Mouse (Mus musculus) MN1 (cell line): ENCODE results near the gene H3f3b.

Experiments used
- DNase-seq: peaks from one replicate; pipeline ENCODE4 v3.0.0-alpha.2; 2016; ENCODE audit warnings: low spot score

H3f3b gene

DNA sequence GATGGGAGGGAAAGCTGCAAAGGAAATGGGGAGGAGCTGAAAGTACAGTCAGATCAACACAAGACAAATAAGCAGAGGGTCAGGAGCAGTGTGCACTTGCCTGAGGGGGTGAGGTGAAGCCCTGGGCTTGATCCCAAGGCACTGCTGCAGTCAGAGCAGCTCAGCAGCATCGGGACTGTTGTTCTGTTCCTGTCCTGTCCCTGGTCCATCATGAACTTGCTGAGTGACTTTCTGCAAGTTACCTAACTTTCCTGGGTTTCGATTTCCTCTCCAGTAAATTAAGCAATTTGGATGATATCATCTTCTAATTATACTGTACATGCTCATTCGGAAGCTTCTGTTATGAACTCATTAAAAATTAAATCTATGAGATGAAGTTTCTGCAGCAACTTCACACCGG is at the start of gene H3f3b:
Gene H3f3b (minus strand): TSS at position 207 of the 400 bp plus-strand sequence.
- DNase-seq = no peak

DNA sequence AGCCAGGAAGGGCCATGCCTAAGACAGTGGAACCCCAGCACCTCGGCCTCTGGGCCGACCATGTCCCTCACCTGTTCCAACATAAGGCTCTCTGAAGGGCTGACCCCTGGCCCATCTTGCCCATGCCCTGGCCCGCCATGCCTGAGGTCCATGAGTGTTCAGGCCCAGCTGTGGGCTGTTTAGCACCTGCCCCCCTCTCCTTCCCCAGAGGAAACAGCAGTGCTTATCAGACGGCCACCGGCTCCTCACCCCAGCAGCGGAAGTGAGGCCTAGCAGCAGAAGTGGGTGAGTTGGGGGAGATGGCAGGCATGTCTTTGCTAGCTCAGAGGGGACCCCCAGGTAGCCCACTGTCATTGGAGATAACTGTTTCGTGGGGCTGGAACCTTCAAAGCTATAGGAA is 49.1 kb upstream of the H3f3b start:
- no peak for DNase-seq

DNA sequence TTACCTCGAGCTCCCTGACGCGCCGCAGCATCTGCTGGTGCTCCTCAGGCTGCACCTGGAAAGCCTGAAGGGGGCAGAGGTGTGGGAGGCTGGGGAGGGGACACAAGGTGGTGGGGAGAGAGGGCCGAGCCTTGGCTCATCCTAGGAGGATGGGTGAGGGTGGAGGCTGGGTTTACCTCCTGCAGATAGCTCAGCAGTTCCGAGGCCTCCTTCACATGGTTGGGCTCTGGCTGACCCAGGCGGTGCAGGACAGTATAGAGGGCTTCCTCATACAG is 48.4 kb upstream of the H3f3b start:
- DNase-seq = no peak

DNA sequence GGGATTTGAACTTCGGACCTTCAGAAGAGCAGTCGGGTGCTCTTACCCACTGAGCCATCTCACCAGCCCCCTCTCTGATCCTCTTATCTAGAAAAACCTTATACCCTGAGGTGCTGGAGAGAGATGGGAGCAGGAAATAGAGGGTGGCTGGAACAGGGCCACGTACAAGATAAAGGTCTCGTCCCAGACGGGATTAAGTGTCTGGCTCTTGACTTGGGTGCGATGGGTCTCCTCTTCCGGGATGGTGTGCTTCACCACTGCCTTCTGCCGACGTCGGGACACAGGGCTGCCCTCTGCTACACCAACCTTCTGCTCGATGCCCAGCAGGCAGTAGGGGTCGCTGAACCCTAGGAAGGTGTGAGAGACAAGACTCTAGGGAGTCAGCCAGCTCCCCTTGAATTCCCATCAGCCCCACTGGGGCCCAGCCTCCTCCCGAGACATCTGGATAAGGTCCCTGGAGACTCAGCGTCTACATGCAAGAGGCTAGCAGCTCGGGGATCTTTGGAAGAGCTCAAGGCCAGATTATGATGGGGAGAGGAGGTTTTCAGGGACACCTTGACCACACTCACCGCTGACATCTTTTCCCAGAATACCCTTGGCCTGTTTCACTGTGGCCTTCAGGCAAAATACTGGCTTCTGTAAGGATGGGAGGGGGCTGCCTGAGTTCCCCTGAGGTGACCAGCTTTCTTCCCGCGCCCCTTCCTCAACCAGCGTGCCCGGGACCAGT is 47.9 kb upstream of the H3f3b start:
- peak; percentile 51 for DNase-seq

DNA sequence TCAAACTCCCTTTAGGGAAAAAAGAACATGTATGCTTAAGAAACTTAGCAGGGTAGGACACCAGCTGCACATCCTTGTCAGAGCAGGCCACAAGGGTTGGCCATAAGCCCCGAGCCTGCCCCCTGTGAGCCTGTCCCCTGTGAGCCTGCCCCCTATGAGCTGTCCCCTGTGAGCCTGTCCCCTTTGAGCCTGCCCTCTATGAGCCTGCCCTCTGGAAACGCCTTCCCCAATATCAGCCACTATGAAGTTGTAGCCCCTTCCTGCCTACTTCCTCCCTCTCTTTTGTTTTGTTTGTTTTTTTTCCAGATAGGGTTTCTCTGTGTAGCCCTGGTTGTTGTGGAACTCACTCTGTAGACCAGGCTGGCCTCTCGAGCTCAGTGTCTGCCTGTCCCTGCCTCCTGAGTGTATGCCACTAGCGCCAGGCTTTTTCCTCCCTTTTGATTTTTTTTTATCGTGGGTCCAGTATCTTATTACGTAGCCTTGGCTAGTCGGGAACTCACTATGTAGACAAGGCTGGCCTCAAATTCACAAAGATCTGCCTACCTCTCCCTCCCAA is 46.8 kb upstream of the H3f3b start:
- no peak for DNase-seq

DNA sequence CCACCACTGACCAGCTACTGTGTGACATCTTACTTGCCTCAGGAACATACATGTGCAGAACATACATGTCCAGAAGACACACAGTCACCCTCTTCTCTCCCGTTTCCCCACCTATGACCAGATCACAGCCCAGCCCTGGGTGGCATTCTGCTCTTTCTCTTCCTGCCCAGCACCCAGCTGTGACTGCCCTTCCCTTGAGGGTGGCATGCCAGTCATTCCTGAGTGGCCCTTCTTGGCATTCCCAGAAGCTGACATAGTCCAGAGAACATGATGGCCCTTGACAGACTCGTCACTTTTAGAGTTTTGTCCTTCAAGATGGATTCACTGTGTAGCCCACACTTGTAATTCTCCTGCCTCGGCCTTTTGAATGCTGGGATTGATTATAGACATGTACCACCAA is 44.8 kb upstream of the H3f3b start:
- no peak for DNase-seq

DNA sequence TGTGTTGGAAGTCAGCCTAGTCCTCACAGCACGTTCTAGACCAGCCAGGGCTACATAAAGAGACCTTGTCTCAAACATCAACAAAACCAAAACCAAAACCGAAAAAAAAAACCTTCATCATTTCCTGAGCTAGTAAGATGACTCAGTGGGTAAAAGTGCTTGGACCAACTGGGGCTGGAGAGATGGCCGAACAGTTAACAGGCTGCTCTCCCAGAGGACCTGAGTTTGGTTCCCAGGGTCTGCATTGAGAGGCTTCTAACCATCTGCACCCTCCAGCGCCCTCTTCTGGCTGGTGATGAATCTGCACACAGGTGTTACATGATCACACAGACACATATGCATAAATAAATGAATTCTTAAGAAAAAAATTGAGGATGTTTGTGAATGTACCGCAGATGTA is 43.7 kb upstream of the H3f3b start:
- peak; percentile 29 for DNase-seq

DNA sequence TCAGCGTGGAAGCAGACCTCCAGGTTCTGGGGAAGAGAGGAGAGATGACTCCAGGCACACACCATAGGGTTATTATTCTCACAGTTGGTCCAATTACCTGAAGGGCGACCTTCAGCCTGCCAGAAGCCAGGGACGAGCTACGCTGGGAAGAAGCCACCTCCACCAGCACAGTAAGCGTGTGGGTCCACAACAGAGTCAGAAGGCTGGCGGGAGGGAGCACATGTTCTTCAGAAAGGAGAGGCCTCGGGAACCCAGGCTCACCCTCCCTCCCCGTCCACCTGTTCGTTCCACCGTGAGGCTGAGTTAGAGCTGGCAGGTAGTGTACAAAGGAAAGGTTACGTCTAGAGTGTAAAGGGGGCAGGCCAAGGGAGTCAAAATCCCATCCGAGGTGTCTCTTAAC is 37.6 kb upstream of the H3f3b start:
- DNase-seq = no peak

DNA sequence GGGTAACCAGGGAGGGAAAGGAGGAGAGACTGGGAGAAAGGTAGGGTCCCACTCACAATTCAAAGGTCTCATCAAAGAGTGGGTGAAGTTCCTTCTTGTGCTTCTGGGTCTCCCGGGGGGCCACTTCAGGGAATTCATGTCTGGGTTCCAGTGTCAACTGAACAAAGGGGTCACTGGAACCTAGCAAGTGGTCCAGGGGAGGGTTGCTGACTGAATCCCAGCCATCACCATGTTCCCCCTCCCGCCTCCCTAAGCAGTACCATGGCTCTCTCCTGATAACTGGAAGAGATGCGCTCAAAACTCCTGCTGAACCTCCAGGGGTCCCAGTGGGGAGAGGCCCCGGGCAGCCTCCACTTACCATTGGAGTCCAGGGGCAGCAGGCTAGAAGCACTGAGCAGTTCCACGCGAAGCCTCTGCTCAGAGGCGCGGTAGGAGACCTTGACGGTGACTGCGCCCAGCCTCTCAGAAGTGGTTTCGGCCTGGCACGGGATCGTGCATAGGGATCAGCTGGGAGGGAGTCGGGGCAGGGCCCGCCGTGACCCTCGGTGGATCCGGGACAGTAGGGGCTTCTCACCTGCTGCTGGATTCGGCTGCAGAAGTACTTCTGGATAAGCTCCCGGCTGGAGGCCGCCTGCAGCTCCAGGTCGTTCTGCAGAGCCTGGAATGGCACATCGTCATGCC is 36.6 kb upstream of the H3f3b start:
- DNase-seq = no peak

DNA sequence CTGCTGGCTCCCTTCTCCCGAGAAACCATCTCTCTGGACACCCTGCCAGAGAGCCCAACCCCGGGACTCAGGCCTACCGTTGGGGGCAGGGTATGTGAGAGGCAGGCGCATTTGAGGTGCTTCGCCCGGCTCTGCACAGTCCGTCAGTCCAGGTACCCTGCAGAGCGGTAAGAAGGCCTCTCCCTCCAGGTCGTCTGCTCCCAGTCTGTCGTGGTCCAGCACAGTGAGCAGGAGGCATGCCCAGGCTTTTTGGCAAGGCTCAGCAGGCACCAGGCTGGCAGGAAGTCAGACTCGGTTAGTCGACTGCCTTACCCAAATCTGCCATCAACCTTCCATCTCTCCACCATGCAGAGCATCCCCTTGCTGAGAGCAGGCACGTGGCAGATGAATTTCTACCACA is 35.8 kb upstream of the H3f3b start:
- DNase-seq = no peak

DNA sequence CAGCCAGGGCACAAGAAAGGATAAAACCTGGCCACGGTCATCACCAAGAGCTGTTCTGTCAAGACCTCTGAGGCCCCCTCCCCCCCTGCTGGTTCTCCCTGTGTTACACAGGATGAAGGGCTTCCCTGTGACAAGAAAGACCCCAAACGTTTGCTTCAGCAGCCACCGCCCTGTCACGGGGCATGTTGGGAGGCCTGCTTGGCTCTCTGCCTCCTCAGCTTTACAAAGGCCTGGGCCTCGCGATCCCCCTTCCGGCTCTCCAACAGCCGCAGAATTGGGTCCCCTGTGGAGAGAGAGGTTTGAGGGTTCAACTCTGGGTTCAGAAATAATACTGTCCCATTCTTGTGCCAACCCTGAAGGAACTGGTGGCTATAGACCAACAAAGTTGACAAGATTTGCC is 34.8 kb upstream of the H3f3b start:
- no peak for DNase-seq

DNA sequence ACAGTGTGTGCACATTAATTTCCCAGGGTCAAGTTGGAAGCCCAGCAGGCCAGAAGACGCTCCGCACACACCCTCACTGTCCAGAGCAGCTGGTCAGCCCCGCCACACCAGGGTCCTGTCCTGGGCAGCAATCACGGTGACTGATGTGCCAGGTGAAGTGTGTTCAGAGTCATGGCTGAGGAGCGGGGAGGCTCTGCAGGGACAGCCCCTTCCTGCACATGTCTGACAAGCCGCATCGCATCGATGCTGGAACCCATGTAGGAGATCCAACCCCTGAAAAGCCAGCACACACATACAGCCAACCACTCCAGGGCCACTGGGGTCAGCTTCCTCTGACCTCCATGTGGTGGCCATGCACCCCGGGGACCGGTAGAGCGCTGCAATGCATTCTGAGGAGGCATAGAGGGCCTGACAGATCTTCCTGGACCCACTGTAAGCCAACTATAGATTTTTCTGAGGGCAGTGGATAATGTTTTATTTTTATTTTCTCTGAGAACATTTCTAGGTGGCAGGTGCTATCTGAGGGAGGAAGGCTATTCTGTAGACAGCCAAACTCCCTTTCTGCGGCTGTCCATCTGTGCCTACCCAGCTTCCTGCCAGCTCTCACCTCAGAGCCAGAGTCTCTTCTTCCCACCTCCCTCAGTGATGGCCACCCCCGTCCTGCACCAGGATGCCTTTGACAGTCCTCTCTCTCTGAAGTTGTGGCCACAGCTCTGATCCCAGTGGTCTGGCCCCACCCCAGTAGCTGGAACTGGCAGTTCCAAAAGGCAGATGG is 34.1 kb upstream of the H3f3b start:
- DNase-seq = no peak

DNA sequence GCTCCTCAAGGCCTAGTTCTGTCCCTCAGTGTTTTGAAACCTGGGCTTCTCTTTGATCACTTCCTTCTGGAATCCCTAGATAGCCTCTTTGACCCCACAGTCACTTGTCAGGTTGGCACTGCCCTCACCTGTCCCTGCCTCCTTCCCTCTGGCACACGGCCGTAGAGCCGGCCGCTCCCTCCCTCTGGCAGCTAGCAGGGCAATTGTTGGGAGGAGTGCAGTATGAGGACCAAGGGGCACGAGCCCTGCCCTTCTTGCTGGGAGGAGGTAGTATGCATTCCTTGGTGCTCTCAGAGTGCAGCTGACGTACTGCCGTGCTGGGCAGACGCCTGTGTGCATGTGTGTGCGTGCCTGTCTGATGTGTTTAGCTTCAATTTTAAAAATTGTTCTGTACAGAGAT is 32.8 kb upstream of the H3f3b start:
- DNase-seq = no peak

DNA sequence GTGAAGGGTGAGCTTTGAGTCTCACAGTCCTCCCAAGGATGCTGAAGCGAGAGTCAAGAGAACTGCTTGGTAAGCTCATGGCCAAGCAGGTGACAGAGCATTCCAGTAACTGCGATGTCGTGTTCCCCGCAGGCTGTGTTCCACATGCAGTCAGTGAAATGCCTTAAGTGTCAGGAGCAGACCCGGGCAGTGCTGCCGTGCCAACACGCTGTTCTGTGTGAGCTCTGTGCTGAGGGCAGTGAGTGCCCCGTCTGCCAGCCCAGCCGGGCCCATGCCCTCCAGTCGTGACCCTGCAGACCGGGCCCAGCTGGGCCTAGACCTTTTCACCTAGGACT is 31.9 kb upstream of the H3f3b start:
- no peak for DNase-seq

DNA sequence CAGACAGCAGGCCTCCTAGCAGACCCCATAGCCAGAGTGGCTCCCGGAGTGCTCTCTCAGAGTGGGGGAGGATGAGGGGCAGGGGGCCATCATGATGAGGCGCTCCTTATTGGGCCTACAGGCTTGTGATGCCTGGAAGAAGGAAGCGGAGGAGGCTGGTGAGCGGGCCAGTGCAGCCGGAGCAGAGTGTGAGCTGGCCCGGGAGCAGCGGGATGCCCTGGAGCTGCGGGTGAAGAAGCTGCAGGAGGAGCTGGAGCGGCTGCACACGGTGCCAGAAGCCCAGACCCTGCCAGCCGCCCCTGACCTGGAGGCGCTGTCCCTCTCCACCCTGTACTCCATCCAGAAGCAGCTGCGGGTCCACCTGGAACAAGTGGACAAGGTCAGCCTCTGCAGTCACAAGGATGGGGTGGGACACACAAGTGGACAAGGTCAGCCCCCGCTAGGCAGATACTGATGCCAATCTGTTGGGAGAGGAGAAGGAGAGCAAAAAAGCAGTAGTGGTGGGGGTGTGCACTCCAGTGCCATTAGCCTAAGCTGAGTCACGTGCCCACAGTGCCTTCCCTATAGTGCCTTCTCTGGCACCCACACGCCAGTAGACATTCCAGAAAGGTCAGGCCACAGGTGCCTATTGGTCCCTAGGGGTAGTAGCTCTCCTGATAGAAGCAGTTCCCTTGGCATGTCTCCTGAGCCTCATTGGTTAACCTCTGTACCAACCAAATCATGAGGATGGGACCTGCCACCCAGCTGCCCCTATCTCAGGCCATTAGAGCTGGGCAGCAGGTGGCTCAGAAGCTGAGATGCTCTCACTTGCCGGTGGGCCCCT is 31.3 kb upstream of the H3f3b start:
- no peak for DNase-seq

DNA sequence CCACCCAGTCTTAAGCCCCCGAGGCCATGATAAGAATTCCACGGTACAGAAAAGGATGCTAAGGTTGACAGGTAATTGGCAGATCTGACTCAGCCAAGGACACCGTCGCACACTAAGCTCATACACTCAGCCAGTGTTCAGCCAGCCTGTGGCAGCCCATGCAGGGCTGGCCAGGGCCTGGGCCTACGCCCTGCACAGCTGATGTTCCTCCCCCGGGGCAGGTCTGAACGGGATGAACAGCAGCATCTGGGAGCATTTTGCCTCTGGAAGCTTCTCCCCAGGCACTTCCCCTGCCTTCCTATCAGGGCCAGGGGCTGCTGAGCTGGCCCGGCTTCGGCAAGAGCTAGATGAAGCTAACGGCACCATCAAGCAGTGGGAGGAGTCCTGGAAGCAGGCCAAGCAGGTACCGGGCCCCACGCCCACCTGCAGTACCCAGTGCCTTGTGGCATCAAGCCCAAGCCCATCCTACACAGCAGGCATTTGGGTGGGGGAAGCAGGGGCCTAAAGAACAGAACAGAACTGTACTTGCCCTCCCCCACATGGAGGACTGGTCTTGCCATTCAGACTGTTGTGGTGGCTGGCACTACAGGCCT is 30.4 kb upstream of the H3f3b start:
- DNase-seq = peak; percentile 61

DNA sequence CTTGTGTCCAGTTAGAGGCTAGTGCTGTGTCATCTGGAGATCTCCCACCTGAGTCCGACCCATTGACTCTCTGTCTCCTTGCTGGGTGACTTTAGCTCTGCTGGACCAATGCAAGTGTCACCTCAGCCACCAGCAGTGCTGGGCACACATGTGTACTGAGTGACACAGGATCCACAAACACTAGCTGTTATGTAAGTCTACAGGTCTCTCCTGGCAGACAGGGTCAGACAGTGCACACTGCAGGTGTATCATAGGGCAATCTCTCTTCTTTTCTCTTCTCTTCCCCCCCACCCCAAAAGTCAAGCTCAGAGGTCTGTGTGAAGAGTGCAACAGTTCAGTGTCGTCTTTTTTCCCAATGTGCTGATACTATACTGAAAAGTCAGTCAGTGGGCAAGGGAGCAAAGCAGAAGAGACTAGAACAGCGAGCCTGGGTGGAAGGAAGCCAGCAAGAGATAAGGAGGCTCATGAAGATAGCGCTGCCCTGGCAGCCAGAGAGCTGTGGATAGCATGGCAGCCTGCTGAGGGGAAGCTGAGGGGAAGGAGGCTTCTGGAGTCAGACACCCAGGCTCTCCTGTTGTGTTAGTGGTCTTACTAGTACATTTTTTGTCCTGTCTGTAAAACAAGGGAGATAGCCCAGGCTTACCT is 29.6 kb upstream of the H3f3b start:
- DNase-seq = no peak

DNA sequence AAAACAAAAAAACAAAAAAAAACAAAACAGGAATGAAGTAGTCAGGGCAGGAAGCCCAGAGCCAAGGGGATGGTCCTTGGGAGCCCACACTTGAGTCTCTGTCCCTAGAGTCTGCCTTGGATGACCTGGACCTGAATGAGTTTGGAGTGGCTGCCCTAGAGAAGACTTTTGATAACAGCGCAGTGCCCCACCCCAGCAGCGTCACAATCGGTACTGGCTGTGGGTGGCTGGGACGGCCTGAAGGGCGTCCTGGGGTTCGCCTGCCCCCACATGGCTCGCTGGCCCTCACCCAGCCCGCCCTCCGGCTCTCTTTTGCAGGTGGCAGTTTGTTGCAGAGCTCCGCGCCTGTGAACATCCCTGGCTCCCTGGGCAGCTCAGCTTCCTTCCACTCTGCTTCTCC is 28.1 kb upstream of the H3f3b start:
- no peak for DNase-seq

DNA sequence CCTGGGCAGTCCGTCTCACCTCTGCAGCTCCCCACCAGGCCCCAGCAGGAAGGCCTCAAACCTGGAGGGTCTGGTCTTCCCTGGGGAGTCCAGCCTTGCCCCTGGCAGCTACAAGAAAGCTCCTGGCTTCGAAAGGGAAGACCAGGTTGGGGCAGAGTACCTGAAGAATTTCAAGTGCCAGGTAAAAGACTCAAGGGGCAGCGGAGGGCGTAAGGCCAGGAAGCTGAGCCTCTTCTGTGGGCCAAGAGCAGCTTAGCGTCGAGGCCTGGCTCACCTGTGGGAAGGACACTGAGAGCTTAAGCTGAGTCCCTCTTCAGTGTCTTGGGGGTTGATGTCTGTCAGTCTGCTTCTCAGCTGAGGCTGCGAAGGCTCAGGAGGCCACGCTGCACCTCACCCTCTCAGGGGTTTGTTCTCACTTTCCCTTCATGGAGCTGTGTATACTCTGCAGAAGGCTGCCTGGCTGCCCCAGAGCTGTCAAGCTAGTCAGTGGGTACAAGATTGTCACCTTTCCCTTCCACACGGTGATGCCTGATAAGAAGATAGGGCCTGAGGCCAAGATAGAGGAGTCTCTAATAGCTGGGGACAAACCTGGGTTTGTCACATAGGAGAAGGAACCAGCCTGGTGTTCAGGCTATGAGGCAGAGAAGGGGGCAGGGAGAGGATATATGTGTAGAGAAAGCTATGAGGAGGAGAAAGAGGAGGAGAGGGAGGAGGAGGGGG is 25.9 kb upstream of the H3f3b start:
- DNase-seq = no peak

DNA sequence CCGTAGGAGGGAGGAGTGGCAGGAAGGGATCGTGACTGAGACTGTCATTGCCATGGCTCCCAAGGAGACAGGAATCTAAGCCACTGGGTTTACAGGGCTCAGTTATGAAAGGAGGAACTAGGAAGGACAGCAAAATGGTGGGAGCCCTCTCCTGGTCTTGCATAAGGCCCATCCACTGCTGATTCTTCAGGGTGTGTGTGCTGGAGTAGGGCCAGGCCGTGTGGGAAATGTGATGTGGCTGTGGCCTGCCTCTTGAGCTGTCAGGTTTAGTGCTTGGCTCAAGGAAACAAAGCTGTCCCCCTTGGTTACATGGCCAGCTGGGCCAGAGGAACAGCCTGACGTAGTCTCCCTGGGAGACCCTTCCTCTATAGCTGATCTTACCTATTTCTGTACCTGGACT is 22.4 kb upstream of the H3f3b start:
- DNase-seq = no peak

DNA sequence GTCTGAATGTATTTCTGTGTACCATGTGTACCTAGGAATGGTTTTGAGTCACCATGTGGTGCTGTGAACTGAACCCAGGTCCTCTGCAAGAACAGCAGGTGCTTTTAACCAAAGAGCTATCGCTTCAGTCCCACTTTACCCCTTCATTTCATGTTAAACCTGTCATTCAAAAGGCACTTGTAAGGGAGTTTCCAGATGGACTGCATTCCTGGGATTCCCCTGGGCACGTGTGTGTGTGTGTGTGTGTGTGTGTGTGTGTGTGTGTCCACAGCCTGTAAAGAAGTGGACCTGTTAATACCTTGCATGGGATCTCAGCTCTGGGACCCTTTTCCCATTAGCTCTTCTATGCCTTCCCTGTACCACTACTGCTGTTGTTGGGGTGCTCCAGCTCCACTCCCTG is 21.8 kb upstream of the H3f3b start:
- no peak for DNase-seq
